ENCODE assay signal across 28 mouse cellular contexts in the genomic region with DNA sequence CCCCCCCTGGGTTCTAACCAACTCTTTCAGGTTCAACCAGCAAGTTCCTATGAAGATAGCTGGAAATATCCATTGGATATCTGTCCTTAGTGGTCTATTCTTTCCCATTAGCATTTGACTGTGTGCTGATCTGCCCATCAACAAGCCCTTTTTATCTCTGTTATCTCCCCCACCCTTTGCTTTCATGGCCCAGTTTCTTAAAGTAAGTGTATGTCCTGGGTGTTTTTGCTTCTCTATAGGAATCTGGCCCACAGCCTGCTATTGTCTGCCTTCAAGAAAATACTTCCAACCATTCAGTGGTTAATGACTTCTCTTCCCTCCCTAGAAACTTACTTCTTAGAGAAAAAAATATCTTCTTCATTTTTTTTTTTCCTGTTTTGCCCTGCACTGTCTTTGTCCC.
"Had no signal": no experiment of that assay in that cellular context is flagged by ENCODE, and none has a peak within 500 bp of the region (broad histone marks: within the 10 kb centered on the region; RNA-seq: fewer than 3 reads in every experiment).

No protein-coding gene starts in this region.

- H3K9me3 ChIP-seq: limb, embryonic 10.5 days; limb, embryonic 12.5 days; limb, embryonic 13.5 days; limb, embryonic 15.5 days; liver, embryonic 12.5 days; liver, embryonic 13.5 days; liver, embryonic 15.5 days; lung, embryonic 15.5 days; midbrain, embryonic 10.5 days; midbrain, embryonic 12.5 days; midbrain, embryonic 13.5 days; midbrain, embryonic 15.5 days; neural tube, embryonic 12.5 days; neural tube, embryonic 13.5 days had no signal

- H3K27ac ChIP-seq: limb, embryonic 10.5 days; limb, embryonic 12.5 days; limb, embryonic 13.5 days; limb, embryonic 15.5 days; liver, embryonic 12.5 days; liver, embryonic 13.5 days; liver, embryonic 14.5 days; liver, embryonic 15.5 days; lung, embryonic 15.5 days; macrophage; midbrain, embryonic 10.5 days; midbrain, embryonic 12.5 days; midbrain, embryonic 13.5 days; midbrain, embryonic 15.5 days; neural tube, embryonic 12.5 days; neural tube, embryonic 13.5 days had no signal

- H3K4me3 ChIP-seq: limb, embryonic 10.5 days; limb, embryonic 12.5 days; limb, embryonic 13.5 days; limb, embryonic 15.5 days; liver, embryonic 12.5 days; liver, embryonic 13.5 days; liver, embryonic 15.5 days; lung, embryonic 15.5 days; megakaryocyte, embryonic 14.5 days; midbrain, embryonic 10.5 days; midbrain, embryonic 12.5 days; midbrain, embryonic 13.5 days; midbrain, embryonic 15.5 days; myocyte; neural tube, embryonic 12.5 days; neural tube, embryonic 13.5 days had no signal

- DNase-seq: left cerebral cortex, postnatal 4 days; liver, embryonic 13.5 days; liver, postnatal 0 days; lung, adult 18-20 months; lung, adult 2 months; lung, embryonic 14.5 days; lung, postnatal 10 days; lung, postnatal 14 days; lung, postnatal 36 days; lung, postnatal 4 days; midbrain, embryonic 14.5 days had no signal

- H3K9ac ChIP-seq: limb, embryonic 12.5 days; limb, embryonic 13.5 days; limb, embryonic 15.5 days; liver, embryonic 12.5 days; liver, embryonic 13.5 days; liver, embryonic 14.5 days; liver, embryonic 15.5 days; liver, postnatal 0 days; lung, embryonic 14.5 days; lung, embryonic 15.5 days; midbrain, embryonic 12.5 days; midbrain, embryonic 13.5 days; midbrain, embryonic 15.5 days; neural tube, embryonic 12.5 days; neural tube, embryonic 13.5 days had no signal

- H3K36me3 ChIP-seq: limb, embryonic 10.5 days; limb, embryonic 12.5 days; limb, embryonic 13.5 days; limb, embryonic 15.5 days; liver, embryonic 12.5 days; liver, embryonic 13.5 days; liver, embryonic 15.5 days; lung, embryonic 15.5 days; midbrain, embryonic 10.5 days; midbrain, embryonic 12.5 days; midbrain, embryonic 13.5 days; midbrain, embryonic 15.5 days; neural tube, embryonic 12.5 days; neural tube, embryonic 13.5 days had no signal

- H3K4me1 ChIP-seq: limb, embryonic 10.5 days; limb, embryonic 12.5 days; limb, embryonic 13.5 days; limb, embryonic 15.5 days; liver, embryonic 12.5 days; liver, embryonic 13.5 days; liver, embryonic 15.5 days; lung, embryonic 15.5 days; megakaryocyte, embryonic 14.5 days; midbrain, embryonic 10.5 days; midbrain, embryonic 12.5 days; midbrain, embryonic 13.5 days; midbrain, embryonic 15.5 days; neural tube, embryonic 12.5 days; neural tube, embryonic 13.5 days had no signal
